Mouse (Mus musculus) small intestine, adult 2 months (tissue): Measurements from ENCODE around the gene Sun3. TPM values are rescaled to one million over a fixed set of nuclear protein-coding genes. Genes with fewer than 3 reads are reported as not detected.

Experiments used
- H3K27ac ChIP-seq: fragments of 200-500 bp; 2 replicates; pipeline ENCODE4 v1.5.1; 2012; ENCODE audit warnings: low read depth, low read length, control low read depth, inconsistent platforms; ENCODE audit not compliant: insufficient read depth
- H3K27me3 ChIP-seq: fragments of 200-500 bp; 2 replicates; pipeline ENCODE4 v1.6.1; 2012; ENCODE audit warnings: mild to moderate bottlenecking, moderate library complexity, low read length, inconsistent platforms; ENCODE audit not compliant: control insufficient read depth, insufficient read depth
- H3K36me3 ChIP-seq: fragments of 200-500 bp; 2 replicates; pipeline ENCODE4 v1.6.1; 2012; ENCODE audit warnings: mild to moderate bottlenecking, low read length, control low read depth, inconsistent platforms; ENCODE audit not compliant: control insufficient read depth, insufficient read depth
- H3K4me1 ChIP-seq: fragments of 200-500 bp; 2 replicates; pipeline ENCODE4 v1.6.1; 2012; ENCODE audit warnings: low read length, inconsistent platforms, mixed read lengths; ENCODE audit not compliant: control insufficient read depth, insufficient read depth, insufficient read length
- H3K4me3 ChIP-seq: fragments of 200-500 bp; 2 replicates; pipeline ENCODE4 v1.5.1; 2012; ENCODE audit warnings: low read depth, mild to moderate bottlenecking, control low read depth, inconsistent platforms, low read length, moderate library complexity
- CTCF ChIP-seq: fragments of 200-500 bp; IDR thresholded peaks from 2 replicates; pipeline ENCODE4 v1.5.1; 2012; ENCODE audit warnings: low read depth, mild to moderate bottlenecking, control low read depth, inconsistent platforms, low read length, moderate library complexity, mixed read lengths; ENCODE audit not compliant: insufficient replicate concordance, insufficient read length; ENCODE audit errors: extremely low read depth
- POLR2A ChIP-seq: fragments of 200-500 bp; IDR thresholded peaks from 2 replicates; pipeline ENCODE4 v1.6.1; 2012; ENCODE audit warnings: low read depth, mild to moderate bottlenecking, control low read depth, inconsistent platforms, low read length, moderate library complexity
- WGBS: fragments of 180-500 bp; shearing (Covaris S2); methylation state at CpG from one replicate; pipeline ENCODE4 v1.1.7; 2018; 5-methylcytosine and 5-hydroxymethylcytosine counted together
- polyA plus RNA-seq: library from polyadenylated mRNA; depleted of rRNA; stranded (reverse); fragments of >200 nt; gene quantifications from 2 replicates; pipeline ENCODE4 v1.2.3, GENCODE M21; 2012

Sun3 gene
- polyA plus RNA-seq, 1 experiment = not detected

DNA sequence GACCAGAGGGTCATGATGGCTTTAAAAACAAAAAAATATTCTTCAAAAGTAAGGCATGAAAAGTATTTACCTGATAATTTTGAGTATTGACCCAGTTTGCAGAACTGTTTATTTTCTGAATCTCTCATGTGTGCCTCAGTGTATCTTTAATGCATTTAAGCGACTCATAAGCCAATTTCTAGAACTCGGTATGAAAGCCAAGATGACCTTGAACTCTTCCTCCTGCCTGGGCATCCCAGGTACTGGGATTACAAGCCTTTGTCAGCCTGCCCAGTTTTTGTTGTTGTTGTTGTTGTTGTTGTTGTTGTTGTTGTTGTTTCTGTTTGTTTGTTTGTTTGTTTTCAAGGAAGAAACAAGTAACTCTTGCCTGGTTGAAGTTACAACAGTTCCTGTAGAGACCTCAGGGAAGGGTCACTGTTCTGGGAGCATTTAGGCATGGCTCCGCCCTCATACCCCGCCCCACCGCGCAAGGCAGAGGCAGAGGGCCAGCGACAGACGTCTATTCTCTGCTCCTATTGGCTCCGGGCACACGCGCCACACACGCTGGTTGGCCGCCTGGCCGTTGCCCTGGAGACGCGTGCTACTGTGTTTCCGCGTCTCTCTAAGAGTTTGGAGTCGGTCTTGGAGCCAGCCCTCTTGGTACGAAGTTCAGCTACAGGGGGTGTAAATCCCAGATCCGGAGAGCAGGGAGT, 634 bp downstream of the Sun3 start, which contains the start of gene Gm11992:
Gm11992 (plus strand) TSS at position 584 of the 692 bp plus-strand sequence.
- H3K4me1 ChIP-seq = peaks cover 6% of the 10 kb centered on the region
- no peak for TF ChIP-seq CTCF
- no peak for TF ChIP-seq POLR2A
- 3% methylated on average over 21 of the region's 21 CpGs for WGBS
- H3K36me3 ChIP-seq = no peaks in the 10 kb centered on the region
- 0 out of 2 replicates have a peak within 1 kb of the TSS, but pooled peaks have one; percentile 15 for H3K27ac ChIP-seq
- no peaks in the 10 kb centered on the region for H3K27me3 ChIP-seq
- peak within 1 kb of the TSS; percentile 66 for H3K4me3 ChIP-seq

DNA sequence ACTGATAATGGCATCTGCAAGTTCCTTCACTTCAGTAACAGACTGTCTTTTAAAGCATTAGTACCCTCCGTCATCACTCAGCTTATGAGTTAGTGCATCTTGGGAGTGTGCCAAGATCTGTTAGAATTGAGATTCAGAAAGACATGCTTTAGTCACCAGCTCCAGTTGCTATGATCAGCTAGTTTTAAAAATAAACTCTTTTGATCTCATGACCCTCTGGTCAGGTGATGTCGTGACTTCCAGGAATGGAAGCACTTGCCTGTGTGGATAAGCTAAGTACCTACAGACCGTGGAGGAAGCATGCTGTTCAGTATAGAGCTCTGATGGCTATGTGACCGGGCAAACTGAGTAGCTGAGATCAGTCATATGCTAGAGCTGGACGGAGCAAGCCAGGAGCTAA, 1.7 kb downstream of the Sun3 start:
- H3K36me3 ChIP-seq = no peaks in the 10 kb centered on the region
- no peak overlapping the region for H3K27ac ChIP-seq
- H3K4me3 ChIP-seq = no peak overlapping the region
- TF ChIP-seq CTCF = no peak
- no peak for TF ChIP-seq POLR2A
- WGBS = 58% methylated on average over 5 of the region's 5 CpGs
- peaks cover 6% of the 10 kb centered on the region for H3K4me1 ChIP-seq
- no peaks in the 10 kb centered on the region for H3K27me3 ChIP-seq

DNA sequence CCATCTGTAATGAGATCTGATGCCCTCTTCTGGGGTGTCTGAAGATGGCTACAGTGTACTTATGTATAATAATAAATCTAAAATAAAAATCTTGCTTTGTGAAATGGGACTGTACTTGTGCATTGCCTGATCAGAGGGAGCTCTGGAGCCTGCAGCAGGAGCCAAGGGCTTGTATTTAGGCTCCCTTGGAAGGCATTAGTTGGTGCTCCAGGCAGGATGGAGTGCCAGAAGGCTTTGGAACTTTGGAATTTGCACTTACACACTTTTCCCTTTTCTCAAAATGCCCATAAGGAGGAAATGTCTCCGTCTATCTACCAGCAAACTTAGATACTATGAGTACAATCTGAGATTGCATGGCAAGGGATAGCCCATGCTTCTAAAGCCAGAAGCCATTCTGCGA, 2.2 kb downstream of the Sun3 start:
- H3K36me3 ChIP-seq = no peaks in the 10 kb centered on the region
- H3K4me1 ChIP-seq = peaks cover 6% of the 10 kb centered on the region
- H3K27me3 ChIP-seq = no peaks in the 10 kb centered on the region
- H3K4me3 ChIP-seq = no peak overlapping the region
- no peak for TF ChIP-seq CTCF
- TF ChIP-seq POLR2A = no peak
- WGBS = 78% methylated on average over 2 of the region's 2 CpGs
- no peak overlapping the region for H3K27ac ChIP-seq

DNA sequence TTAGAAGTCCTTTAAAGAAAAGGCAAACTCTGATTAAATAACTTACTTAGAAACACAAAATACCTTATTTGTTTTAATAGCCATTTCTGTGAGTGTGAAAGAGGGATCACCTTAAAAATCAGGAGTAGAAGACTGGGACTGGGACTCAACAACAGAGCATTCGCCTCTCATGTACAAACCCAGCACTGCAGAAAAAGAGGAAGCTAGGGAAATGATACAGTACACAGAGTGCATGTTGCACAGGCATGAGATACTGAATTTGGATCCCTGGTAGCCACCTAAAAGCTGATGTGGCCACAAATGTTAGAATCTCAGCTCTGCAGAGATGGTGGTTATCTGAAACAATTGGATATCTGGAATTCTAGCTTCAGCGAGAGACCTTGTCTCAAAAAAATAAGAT, 17.3 kb downstream of the Sun3 start:
- Histone ChIP-seq H3K36me3 (no peaks in the 10 kb centered on the region), H3K27ac (no peak overlapping the region), H3K27me3 (no peaks in the 10 kb centered on the region; the same call in 1 of the 2 replicates), H3K4me3 (no peak overlapping the region), H3K4me1 (no peaks in the 10 kb centered on the region)
- TF ChIP-seq POLR2A = no peak
- TF ChIP-seq CTCF = no peak
- 73% methylated on average over 2 of the region's 2 CpGs for WGBS

DNA sequence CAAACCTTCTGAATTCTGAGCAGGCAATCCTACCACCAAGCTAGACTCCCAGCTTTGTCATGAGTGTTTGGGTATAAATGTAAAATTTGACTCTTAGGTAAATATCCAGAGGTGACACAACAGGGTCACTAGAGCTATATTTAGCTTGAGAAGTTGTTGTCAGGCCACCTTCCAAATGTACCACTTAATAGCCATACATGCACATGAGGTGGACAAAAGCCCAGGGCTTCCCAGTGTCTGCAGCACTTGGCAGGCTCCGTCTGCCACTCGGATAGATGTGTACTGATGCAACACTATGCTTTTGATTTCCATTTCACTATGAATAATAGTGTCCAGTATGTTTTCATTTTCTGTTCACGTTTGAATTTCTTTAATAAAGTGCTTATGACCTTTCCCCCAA, 23.6 kb downstream of the Sun3 start:
- 67% methylated on average over 3 of the region's 3 CpGs for WGBS
- H3K4me1 ChIP-seq = no peaks in the 10 kb centered on the region
- TF ChIP-seq CTCF (no peak), POLR2A (no peak)
- H3K4me3 ChIP-seq = no peak overlapping the region
- peaks cover 3% of the 10 kb centered on the region for H3K27me3 ChIP-seq
- H3K36me3 ChIP-seq = no peaks in the 10 kb centered on the region
- no peak overlapping the region for H3K27ac ChIP-seq

DNA sequence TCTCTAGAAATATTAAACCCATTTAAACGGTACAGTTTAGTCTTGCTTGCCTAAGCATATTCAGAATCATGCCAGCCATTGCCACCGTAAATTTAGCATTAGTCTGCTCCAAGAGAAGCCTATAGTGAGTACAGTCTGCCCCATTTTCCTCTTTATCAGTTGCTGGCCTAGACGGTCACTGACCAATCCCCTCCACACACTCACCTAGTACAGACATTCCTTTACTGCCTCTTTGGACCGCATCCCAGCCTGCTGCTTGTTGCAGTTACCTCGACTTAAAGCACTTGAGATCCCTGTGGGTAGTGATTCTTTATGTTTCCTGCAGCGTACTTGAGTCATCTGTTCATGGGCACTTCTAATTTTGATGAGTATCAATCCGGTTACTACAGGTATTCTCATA, 24.0 kb downstream of the Sun3 start:
- 72% methylated on average over 7 of the region's 7 CpGs for WGBS
- no peak overlapping the region for H3K27ac ChIP-seq
- no peaks in the 10 kb centered on the region for H3K36me3 ChIP-seq
- TF ChIP-seq CTCF (no peak), POLR2A (no peak)
- no peaks in the 10 kb centered on the region for H3K4me1 ChIP-seq
- H3K4me3 ChIP-seq = no peak overlapping the region
- peaks cover 3% of the 10 kb centered on the region for H3K27me3 ChIP-seq

DNA sequence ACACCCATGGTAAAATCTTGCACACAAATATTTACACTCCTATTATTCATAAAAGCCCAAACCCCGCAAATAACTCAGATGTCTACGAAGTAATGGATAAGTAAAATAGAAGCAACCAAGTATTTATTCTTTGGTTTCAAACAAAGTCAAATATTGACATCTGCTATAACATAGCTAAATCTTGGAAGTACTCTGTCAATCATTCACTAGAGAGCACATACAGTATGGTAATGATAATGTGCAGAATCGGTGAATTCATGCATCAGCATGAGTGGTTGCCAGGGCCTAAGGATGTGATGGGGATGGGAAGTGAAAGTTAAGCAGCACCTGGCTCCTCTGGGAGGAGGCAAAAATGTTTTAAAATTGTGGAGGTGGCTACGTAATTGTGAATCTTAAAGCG, 28.6 kb downstream of the Sun3 start:
- no peaks in the 10 kb centered on the region for H3K36me3 ChIP-seq
- WGBS = 56% methylated on average over 5 of the region's 5 CpGs
- TF ChIP-seq POLR2A (no peak), CTCF (no peak)
- no peak overlapping the region for H3K4me3 ChIP-seq
- no peaks in the 10 kb centered on the region for H3K4me1 ChIP-seq
- H3K27ac ChIP-seq = no peak overlapping the region
- peaks cover 15% of the 10 kb centered on the region for H3K27me3 ChIP-seq
